Mouse (Mus musculus) left cerebral cortex, postnatal 10 days (tissue): ENCODE results near the gene C2cd3. TPM values are rescaled to one million over a fixed set of nuclear protein-coding genes. Genes with fewer than 3 reads are reported as not detected.

Experiments used
- DNase-seq, 2 experiments: peaks; one replicate each; pipeline ENCODE4 v3.0.0; 2021 to 2022; ENCODE audit warnings: low spot score in 2 of 2, mixed read lengths in 1 of 2; ENCODE audit errors: extremely low spot score in 1 of 2
- intact Hi-C: fragments of 180-260 bp; cut with DNase I; formaldehyde crosslinking; loops from one replicate; pipeline ENCODE4 v1.15.1; 2025
- total RNA-seq, 2 experiments: library from RNA; stranded (reverse); gene quantifications; 2 replicates each; pipeline ENCODE4 v1.2.3; 2021

The C2cd3 gene
- total RNA-seq, 2 experiments from 2014 or later = 12.4 to 15.2 TPM

GRCm38 (mm10) chr7:100399231-100399913 lies 27.3 kb downstream of the C2cd3 start:
- no peak for DNase-seq
- intact Hi-C loops = no loop called here

DNA sequence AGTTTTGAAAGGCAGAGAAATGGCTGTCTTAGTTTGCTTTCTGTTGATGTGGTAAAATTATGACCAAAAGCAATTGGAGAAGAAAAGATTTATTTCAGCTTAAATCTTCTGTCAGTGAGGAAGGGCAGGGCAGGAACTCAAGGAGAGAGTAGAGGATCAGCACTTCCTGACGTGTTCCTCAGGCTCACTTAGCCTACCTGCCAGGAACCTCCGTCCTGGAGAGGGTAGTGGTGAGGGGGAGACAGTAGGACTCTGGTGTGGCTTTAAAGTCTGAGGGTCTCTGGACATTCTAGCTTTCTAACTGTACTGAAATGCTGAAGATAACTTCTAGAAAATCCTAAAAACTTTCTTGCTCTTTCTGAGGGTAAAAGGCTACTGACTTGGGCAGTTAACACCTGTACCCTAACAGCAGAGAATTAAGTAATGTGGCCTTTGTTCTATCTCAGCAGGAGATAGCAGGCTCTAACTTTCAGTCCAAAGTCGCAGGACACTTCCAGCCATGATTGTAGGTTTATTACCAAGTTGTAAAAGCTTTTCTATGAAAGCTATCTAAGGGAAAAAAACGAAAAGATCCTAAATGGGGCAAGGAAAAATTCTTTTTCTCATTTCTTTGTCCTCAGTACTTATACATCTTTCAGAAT lies 29.0 kb downstream of the C2cd3 start:
- no peak for DNase-seq
- intact Hi-C loops = no loop called here

- intact Hi-C loops = no loop called here
- no peak for DNase-seq
Observed at GRCm38 (mm10) chr7:100402715-100403114, 30.7 kb downstream of the C2cd3 start.

GRCm38 (mm10) chr7:100407677-100408076 lies 35.6 kb downstream of the C2cd3 start:
- intact Hi-C loops = no loop called here
- no peak for DNase-seq

- intact Hi-C loops = no loop called here
- no peak for DNase-seq
Observed at GRCm38 (mm10) chr7:100408684-100409083, 36.7 kb downstream of the C2cd3 start.

DNA sequence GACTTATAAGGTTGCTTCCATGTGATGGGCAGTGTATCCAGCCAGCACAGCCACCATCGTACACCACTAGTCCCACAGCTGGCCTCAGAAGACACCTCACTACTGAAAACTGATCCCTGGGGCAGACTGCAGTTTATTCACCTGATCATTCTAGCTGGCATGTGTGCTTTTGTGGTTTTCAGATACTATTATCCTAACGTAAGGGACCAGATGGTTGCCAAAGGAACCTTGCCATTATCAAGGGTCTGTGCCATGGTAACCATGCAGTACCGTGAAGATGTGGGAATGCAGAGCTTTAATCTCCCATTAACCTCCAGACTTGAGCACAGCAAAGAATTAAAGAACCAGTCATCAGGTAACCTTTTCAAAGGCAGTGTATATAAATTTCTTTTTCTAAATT lies 53.8 kb downstream of the C2cd3 start:
- no peak for DNase-seq
- intact Hi-C loops = no loop called here

- intact Hi-C loops = no loop called here
Observed at GRCm38 (mm10) chr7:100429102-100429501, 57.1 kb downstream of the C2cd3 start.

DNA sequence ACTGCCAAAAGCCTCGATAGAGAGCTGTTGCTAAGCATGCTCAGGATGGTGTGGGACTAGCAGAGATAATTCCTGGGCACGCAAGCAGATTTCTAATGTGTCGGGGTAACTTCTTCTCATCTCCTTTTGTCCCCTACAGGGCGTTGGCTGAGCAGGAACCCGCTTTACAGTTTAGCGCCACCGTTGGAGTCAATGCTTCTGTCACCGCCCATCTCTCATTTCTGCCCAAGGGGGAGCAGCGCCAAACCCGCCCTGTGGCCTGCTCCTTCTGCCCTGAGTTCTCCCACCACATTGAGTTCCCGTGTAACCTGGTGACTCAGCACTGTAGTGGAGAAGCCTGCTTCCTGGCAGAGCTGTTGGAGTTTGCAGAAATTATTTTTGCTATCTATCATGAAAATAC lies 57.9 kb downstream of the C2cd3 start:
- DNase-seq = no peak
- intact Hi-C loops = no loop called here

More at GRCm38 (mm10) chr7:100429102-100429501, 57.1 kb downstream of the C2cd3 start:
- peak; percentile 16 to 51 for DNase-seq

GRCm38 (mm10) chr7:100431103-100431502 lies 59.1 kb downstream of the C2cd3 start:
- intact Hi-C loops = no loop called here

GRCm38 (mm10) chr7:100433295-100433694 lies 61.3 kb downstream of the C2cd3 start:
- no peak for DNase-seq
- intact Hi-C loops = no loop called here

More at GRCm38 (mm10) chr7:100431103-100431502, 59.1 kb downstream of the C2cd3 start:
- peak; percentile 15 to 55 for DNase-seq

- intact Hi-C loops = no loop called here
- no peak for DNase-seq
Observed at GRCm38 (mm10) chr7:100443728-100444127, 71.7 kb downstream of the C2cd3 start.

GRCm38 (mm10) chr7:100446271-100446670 lies 74.2 kb downstream of the C2cd3 start:
- intact Hi-C loops = no loop called here
- no peak for DNase-seq

DNA sequence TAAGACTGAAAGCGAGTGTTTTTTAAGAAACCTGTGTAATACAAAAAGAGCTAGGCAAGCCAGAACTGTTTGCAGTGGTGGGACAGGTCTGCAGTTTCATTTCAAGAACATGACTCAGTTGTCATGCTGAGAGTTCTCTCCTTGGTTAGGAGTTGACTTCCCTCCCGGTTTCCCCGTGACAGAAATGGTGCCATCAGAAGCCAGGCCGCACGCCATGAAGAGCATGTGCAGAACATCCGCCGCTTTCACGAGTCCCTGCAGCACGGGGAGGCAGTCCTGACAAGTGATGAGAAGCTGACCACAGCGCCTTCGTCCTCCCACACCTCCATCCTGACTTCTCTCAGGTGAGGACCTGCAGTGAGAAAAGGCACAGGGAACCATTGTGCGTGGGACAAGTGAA lies 76.5 kb downstream of the C2cd3 start:
- intact Hi-C loops = no loop called here
- no peak for DNase-seq

- intact Hi-C loops = no loop called here
- no peak for DNase-seq
Observed at GRCm38 (mm10) chr7:100448985-100449384, 77.0 kb downstream of the C2cd3 start.

- no peak for DNase-seq
- intact Hi-C loops = no loop called here
Observed at GRCm38 (mm10) chr7:100458153-100458552, 86.1 kb downstream of the C2cd3 start.

GRCm38 (mm10) chr7:100459862-100460261 lies 87.8 kb downstream of the C2cd3 start:
- DNase-seq = no peak
- intact Hi-C loops = no loop called here

GRCm38 (mm10) chr7:100461621-100462151 lies 89.7 kb downstream of the C2cd3 start:
- intact Hi-C loops = no loop called here
- peak; percentile 42 to 52 for DNase-seq

DNA sequence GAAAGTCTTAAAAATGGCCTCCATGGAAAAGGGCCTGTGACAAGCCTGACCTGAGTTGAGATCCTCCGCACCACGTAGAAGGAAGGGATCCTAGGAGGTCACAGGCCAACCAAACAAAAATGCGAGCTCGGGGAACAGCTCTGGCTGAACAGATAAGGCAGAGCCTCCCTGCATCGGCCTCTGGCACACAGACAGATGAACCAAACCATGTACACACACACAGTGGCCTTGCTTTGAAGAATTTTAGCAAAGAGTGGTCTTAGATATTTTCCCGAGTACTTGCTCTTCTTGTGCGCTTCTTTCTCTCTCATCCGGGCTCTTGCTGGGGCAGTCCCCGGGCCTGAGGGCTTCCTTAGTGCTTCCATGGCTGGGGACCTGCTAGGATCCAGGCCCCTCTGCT lies 91.2 kb downstream of the C2cd3 start:
- intact Hi-C loops = no loop called here
- DNase-seq = no peak

DNA sequence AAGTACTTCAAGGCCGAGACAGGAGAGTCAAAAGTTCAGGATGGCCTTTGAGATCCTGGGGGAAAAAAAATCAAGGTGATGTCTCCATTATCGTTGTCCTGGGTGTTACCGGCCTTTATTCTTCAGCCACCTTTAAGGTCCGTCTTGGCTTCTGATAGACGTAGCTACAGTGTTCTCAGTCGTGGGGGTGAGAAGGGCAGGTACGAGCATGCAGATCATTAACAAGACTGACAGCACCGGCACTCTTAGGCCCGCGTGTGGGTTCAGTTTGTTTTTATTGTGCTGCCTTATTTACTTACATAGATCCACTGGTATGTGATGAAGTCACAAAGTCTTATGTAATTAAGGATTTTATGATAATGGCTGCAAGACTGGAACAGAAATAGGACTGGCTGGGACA lies 91.7 kb downstream of the C2cd3 start:
- no peak for DNase-seq
- intact Hi-C loops = no loop called here

GRCm38 (mm10) chr7:100464248-100464647 lies 92.2 kb downstream of the C2cd3 start:
- DNase-seq = no peak
- intact Hi-C loops = no loop called here
